In genomic region chr6:118887032-118887431, GRCm38 (mm10) we compare ENCODE assay signal across 14 mouse cellular contexts.
DNase-seq lines count a peak whose midpoint lies in the region.
"Had no signal": no experiment of that assay in that cellular context is flagged by ENCODE, and none has a peak within 500 bp of the region (broad histone marks: within the 10 kb centered on the region; RNA-seq: fewer than 3 reads in every experiment).

No protein-coding gene starts in this region.

- peak; percentile 31 to 83 for DNase-seq in adrenal gland, adult (ENCODE audit: inconsistent age in 2 of 2, low spot score in 1 of 2)
- DNase-seq in adrenal gland, postnatal 4 days (ENCODE audit: low spot score in 2 of 2): no peak
- peak; percentile 31 for DNase-seq in adrenal gland, postnatal 14 days
- no peak for DNase-seq in adrenal gland, adult 8-10 months
- peak; percentile 19 for DNase-seq in 3T3-L1 (ENCODE audit: low read depth, low spot score)
- peak; percentile 43 to 46 for DNase-seq in adrenal gland, postnatal 36 days
- DNase-seq in spleen, adult 18-20 months: no peak
- DNase-seq: cerebellum, adult 11 months; cerebellum, adult 18-20 months; cerebellum, adult 8-10 months; cerebellum, adult 9-11 months; cerebellum, postnatal 14 days; cerebellum, postnatal 36 days; forebrain, postnatal 0 days had no signal

Comparison
In these comparisons a context has a peak if more than half of its experiments do, and no peak if none do; other contexts are left out.
1. DNase-seq: peak in adrenal gland, adult (2 of 2), adrenal gland, postnatal 14 days (single experiment), 3T3-L1 (single experiment) and adrenal gland, postnatal 36 days (2 of 2); none in adrenal gland, postnatal 4 days (0 of 2), adrenal gland, adult 8-10 months (single experiment) and spleen, adult 18-20 months (0 of 2).